Mouse (Mus musculus) intestine, embryonic 15.5 days (tissue): ENCODE results near the gene Ccdc88c. TPM values are rescaled to one million over a fixed set of nuclear protein-coding genes. Genes with fewer than 3 reads are reported as not detected.

Source experiments
- ATAC-seq: fragments of 200-750 bp; cut with Nextera tagmentation; 2 replicates; pipeline ENCODE4 v1.8.0; 2017; ENCODE audit warnings: moderate TSS enrichment, moderate library complexity
- H3K27ac ChIP-seq: fragments of 300-500 bp; sonication (generic); 2 replicates; pipeline ENCODE4 v1.5.1; 2015; ENCODE audit warnings: mild to moderate bottlenecking, inconsistent platforms
- H3K27me3 ChIP-seq: fragments of 300-500 bp; sonication (generic); replicated peaks from 2 replicates; pipeline ENCODE4 v1.6.1; 2015; ENCODE audit warnings: inconsistent platforms
- H3K36me3 ChIP-seq: fragments of 300-500 bp; sonication (generic); 2 replicates; pipeline ENCODE4 v1.6.1; 2015; ENCODE audit warnings: inconsistent platforms
- H3K4me1 ChIP-seq: fragments of 300-500 bp; sonication (generic); replicated peaks from 2 replicates; pipeline ENCODE4 v1.6.1; 2015; ENCODE audit warnings: inconsistent platforms
- H3K4me2 ChIP-seq: fragments of 300-500 bp; sonication (generic); replicated peaks from 2 replicates; pipeline ENCODE4 v1.6.1; 2015; ENCODE audit warnings: mild to moderate bottlenecking, inconsistent platforms
- H3K4me3 ChIP-seq: fragments of 300-500 bp; sonication (generic); replicated peaks from 2 replicates; pipeline ENCODE4 v1.5.1; 2015; ENCODE audit warnings: inconsistent platforms
- H3K9ac ChIP-seq: fragments of 300-500 bp; sonication (generic); 2 replicates; pipeline ENCODE4 v1.6.1; 2015; ENCODE audit warnings: inconsistent platforms
- H3K9me3 ChIP-seq: fragments of 300-500 bp; sonication (generic); 2 replicates; pipeline ENCODE4 v1.6.1; 2016; ENCODE audit warnings: inconsistent platforms
- WGBS: fragments of 180-500 bp; shearing (Covaris S2); methylation state at CpG from one replicate; pipeline ENCODE4 v1.1.7; 2015; 5-methylcytosine and 5-hydroxymethylcytosine counted together
- polyA plus RNA-seq: library from polyadenylated mRNA; unstranded; fragments of >200 nt; fragmentation: Nextera tagmentation; extraction: Ambion mirVana; gene quantifications from 2 replicates; pipeline ENCODE4 v1.2.1, GENCODE M21; 2015

Ccdc88c gene
- polyA plus RNA-seq, result 13.6 and 14.9 TPM in 2 replicates

GRCm38 (mm10) chr12:101028954-101029731, at the start of gene Ccdc88c:
TSS of gene Ccdc88c (minus strand) at chr12:101029056.
- Histone ChIP-seq H3K27ac (peak within 1 kb of the TSS; percentile 85), H3K4me3 (peak within 1 kb of the TSS; percentile 66), H3K4me2 (peak within 1 kb of the TSS; percentile 98), H3K9me3 (no peaks in the 10 kb centered on the region), H3K27me3 (no peaks in the 10 kb centered on the region), H3K36me3 (no peaks in the 10 kb centered on the region), H3K4me1 (peaks cover 15% of the 10 kb centered on the region), H3K9ac (peak within 1 kb of the TSS; percentile 75)
- peak; percentile 90 for ATAC-seq
- WGBS, result under 1% methylated on average over 55 of the region's 56 CpGs

GRCm38 (mm10) chr12:101077955-101078354, 49.1 kb upstream of the Ccdc88c start:
- Histone ChIP-seq H3K9ac (no peak overlapping the region), H3K27ac (no peak overlapping the region), H3K36me3 (no peaks in the 10 kb centered on the region; the same call in 1 of the 2 replicates), H3K4me3 (no peak overlapping the region), H3K9me3 (no peaks in the 10 kb centered on the region), H3K27me3 (no peaks in the 10 kb centered on the region), H3K4me1 (peaks cover 3% of the 10 kb centered on the region; the same call in 1 of the 2 replicates), H3K4me2 (no peak overlapping the region)
- no peak for ATAC-seq

- no peak overlapping the region for H3K4me2 ChIP-seq
- 86% methylated on average over 3 of the region's 3 CpGs for WGBS
- H3K27ac ChIP-seq, result no peak overlapping the region
- H3K9ac ChIP-seq, result no peak overlapping the region
- peaks cover 3% of the 10 kb centered on the region; the same call in 1 of the 2 replicates for H3K4me1 ChIP-seq
- no peaks in the 10 kb centered on the region for H3K36me3 ChIP-seq
- H3K9me3 ChIP-seq, result no peaks in the 10 kb centered on the region
- H3K27me3 ChIP-seq, result no peaks in the 10 kb centered on the region
- no peak overlapping the region for H3K4me3 ChIP-seq
- no peak for ATAC-seq
Observed at GRCm38 (mm10) chr12:101075433-101075832, 46.6 kb upstream of the Ccdc88c start.

GRCm38 (mm10) chr12:101074821-101075429, 46.1 kb upstream of the Ccdc88c start:
- H3K4me2 ChIP-seq, result no peak overlapping the region
- H3K4me3 ChIP-seq, result no peak overlapping the region
- H3K4me1 ChIP-seq, result 0 out of 2 replicates have a peak, but pooled peaks cover 3% of the 10 kb centered on the region
- H3K9ac ChIP-seq, result no peak overlapping the region
- no peaks in the 10 kb centered on the region for H3K27me3 ChIP-seq
- WGBS, result 91% methylated on average over 4 of the region's 4 CpGs
- H3K36me3 ChIP-seq, result no peaks in the 10 kb centered on the region
- no peak for ATAC-seq
- H3K9me3 ChIP-seq, result no peaks in the 10 kb centered on the region
- H3K27ac ChIP-seq, result no peak overlapping the region

GRCm38 (mm10) chr12:101069813-101070212, 41.0 kb upstream of the Ccdc88c start:
- Histone ChIP-seq H3K27me3 (no peaks in the 10 kb centered on the region), H3K36me3 (no peaks in the 10 kb centered on the region), H3K4me2 (no peak overlapping the region), H3K4me3 (no peak overlapping the region), H3K9ac (no peak overlapping the region), H3K4me1 (no peaks in the 10 kb centered on the region), H3K27ac (no peak overlapping the region), H3K9me3 (no peaks in the 10 kb centered on the region)
- ATAC-seq, result no peak
- WGBS, result 88% methylated on average over 1 of the region's 1 CpGs

GRCm38 (mm10) chr12:101066329-101066728, 37.5 kb upstream of the Ccdc88c start:
- Histone ChIP-seq H3K9me3 (no peaks in the 10 kb centered on the region), H3K4me1 (no peaks in the 10 kb centered on the region), H3K36me3 (peaks cover 13% of the 10 kb centered on the region), H3K27ac (no peak overlapping the region), H3K9ac (no peak overlapping the region), H3K4me3 (no peak overlapping the region), H3K4me2 (no peak overlapping the region), H3K27me3 (no peaks in the 10 kb centered on the region)
- no peak for ATAC-seq
- 83% methylated on average over 1 of the region's 1 CpGs for WGBS

GRCm38 (mm10) chr12:101039956-101040355, 11.1 kb upstream of the Ccdc88c start:
- H3K36me3 ChIP-seq, result peaks cover 18% of the 10 kb centered on the region
- H3K9me3 ChIP-seq, result no peaks in the 10 kb centered on the region
- H3K4me1 ChIP-seq, result no peaks in the 10 kb centered on the region
- no peak overlapping the region for H3K9ac ChIP-seq
- H3K27me3 ChIP-seq, result no peaks in the 10 kb centered on the region
- H3K27ac ChIP-seq, result no peak overlapping the region
- H3K4me3 ChIP-seq, result no peak overlapping the region
- ATAC-seq, result no peak
- H3K4me2 ChIP-seq, result no peak overlapping the region

- peak overlapping the region; percentile 85 for H3K27ac ChIP-seq
- peaks cover 15% of the 10 kb centered on the region for H3K4me1 ChIP-seq
- H3K27me3 ChIP-seq, result no peaks in the 10 kb centered on the region
- H3K9ac ChIP-seq, result peak overlapping the region; percentile 75
- H3K36me3 ChIP-seq, result no peaks in the 10 kb centered on the region
- peak overlapping the region; percentile 98 for H3K4me2 ChIP-seq
- under 1% methylated on average over 67 of the region's 67 CpGs for WGBS
- no peaks in the 10 kb centered on the region for H3K9me3 ChIP-seq
- H3K4me3 ChIP-seq, result peak overlapping the region; percentile 66
- peak; percentile 1; the same call in 1 of the 2 replicates for ATAC-seq
Observed at GRCm38 (mm10) chr12:101028247-101028953, 456 bp downstream of the Ccdc88c start.

GRCm38 (mm10) chr12:101027451-101028246, 1.2 kb downstream of the Ccdc88c start:
- H3K4me1 ChIP-seq, result peaks cover 15% of the 10 kb centered on the region
- WGBS, result 3% methylated on average over 19 of the region's 19 CpGs
- H3K36me3 ChIP-seq, result no peaks in the 10 kb centered on the region
- no peaks in the 10 kb centered on the region for H3K27me3 ChIP-seq
- H3K27ac ChIP-seq, result peak overlapping the region; percentile 85; the same call in 1 of the 2 replicates
- H3K9me3 ChIP-seq, result no peaks in the 10 kb centered on the region
- H3K9ac ChIP-seq, result peak overlapping the region; percentile 75
- peak overlapping the region; percentile 66 for H3K4me3 ChIP-seq
- peak overlapping the region; percentile 98 for H3K4me2 ChIP-seq
- ATAC-seq, result no peak

GRCm38 (mm10) chr12:101026946-101027345, 1.9 kb downstream of the Ccdc88c start:
- Histone ChIP-seq H3K36me3 (no peaks in the 10 kb centered on the region), H3K9ac (peak overlapping the region; percentile 75; the same call in 1 of the 2 replicates)

GRCm38 (mm10) chr12:101026518-101026917, 2.3 kb downstream of the Ccdc88c start:
- Histone ChIP-seq H3K4me2 (peak overlapping the region; percentile 98), H3K4me1 (peaks cover 15% of the 10 kb centered on the region), H3K27me3 (no peaks in the 10 kb centered on the region), H3K4me3 (peak overlapping the region; percentile 66), H3K27ac (peak overlapping the region; percentile 70), H3K9me3 (no peaks in the 10 kb centered on the region), H3K9ac (no peak overlapping the region), H3K36me3 (no peaks in the 10 kb centered on the region)
- no peak for ATAC-seq
- 41% methylated on average over 7 of the region's 7 CpGs for WGBS

More at GRCm38 (mm10) chr12:101026946-101027345, 1.9 kb downstream of the Ccdc88c start:
- WGBS, result 16% methylated on average over 14 of the region's 14 CpGs
- H3K4me2 ChIP-seq, result peak overlapping the region; percentile 98
- no peaks in the 10 kb centered on the region for H3K27me3 ChIP-seq
- ATAC-seq, result no peak
- peak overlapping the region; percentile 70 for H3K27ac ChIP-seq
- no peaks in the 10 kb centered on the region for H3K9me3 ChIP-seq
- H3K4me3 ChIP-seq, result peak overlapping the region; percentile 66
- peaks cover 15% of the 10 kb centered on the region for H3K4me1 ChIP-seq
